Mouse (Mus musculus) embryonic facial prominence, embryonic 14.5 days (tissue): Measurements from ENCODE around the gene Ak2. TPM values are rescaled to one million over a fixed set of nuclear protein-coding genes. Genes with fewer than 3 reads are reported as not detected.

Source experiments
- ATAC-seq: fragments of 200-750 bp; cut with Nextera tagmentation; 2 replicates; pipeline ENCODE4 v1.8.0; 2017; ENCODE audit warnings: low read depth, moderate number of reproducible peaks, moderate TSS enrichment
- DNase-seq: peaks from one replicate; pipeline ENCODE4 v3.0.0-alpha.2; 2015; ENCODE audit warnings: low spot score
- H3K27ac ChIP-seq: fragments of 300-500 bp; sonication (generic); replicated peaks from 2 replicates; pipeline ENCODE4 v1.5.1; 2014; ENCODE audit warnings: low read depth, mild to moderate bottlenecking, low read length, moderate library complexity
- H3K27me3 ChIP-seq: fragments of 300-500 bp; sonication (generic); replicated peaks from 2 replicates; pipeline ENCODE4 v1.6.1; 2014; ENCODE audit warnings: low read length; ENCODE audit not compliant: control insufficient read depth, insufficient read depth
- H3K36me3 ChIP-seq: fragments of 300-500 bp; sonication (generic); 2 replicates; pipeline ENCODE4 v1.6.1; 2014; ENCODE audit warnings: low read length, mixed read lengths; ENCODE audit not compliant: control insufficient read depth, insufficient read depth
- H3K4me1 ChIP-seq: fragments of 300-500 bp; sonication (generic); 2 replicates; pipeline ENCODE4 v1.6.1; 2014; ENCODE audit warnings: antibody characterized with exemption, low read length; ENCODE audit not compliant: control insufficient read depth, insufficient read depth
- H3K4me2 ChIP-seq: fragments of 300-500 bp; sonication (generic); 2 replicates; pipeline ENCODE4 v1.6.1; 2014; ENCODE audit warnings: low read depth, mild to moderate bottlenecking, low read length, moderate library complexity, mixed read lengths
- H3K4me3 ChIP-seq: fragments of 300-500 bp; sonication (generic); 2 replicates; pipeline ENCODE4 v1.5.1; 2014; ENCODE audit warnings: low read depth, mild to moderate bottlenecking, low read length
- H3K9ac ChIP-seq: fragments of 300-500 bp; sonication (generic); 2 replicates; pipeline ENCODE4 v1.6.1; 2014; ENCODE audit warnings: low read depth, mild to moderate bottlenecking, low read length, moderate library complexity, mixed read lengths
- H3K9me3 ChIP-seq: fragments of 300-500 bp; sonication (generic); 2 replicates; pipeline ENCODE4 v1.6.1; 2016; ENCODE audit warnings: low read length; ENCODE audit not compliant: control insufficient read depth
- WGBS: fragments of 180-500 bp; shearing (Covaris S2); extraction: QIAGEN DNeasy Blood & Tissue Kit; methylation state at CpG from one replicate; pipeline ENCODE4 v1.1.7; 2014; 5-methylcytosine and 5-hydroxymethylcytosine counted together
- polyA plus RNA-seq: library from polyadenylated mRNA; unstranded; fragments of >200 nt; fragmentation: Nextera tagmentation; extraction: Ambion mirVana; gene quantifications from 2 replicates; pipeline ENCODE4 v1.2.1, GENCODE M21; 2014

The Ak2 gene
- 135 and 142 TPM in 2 replicates for polyA plus RNA-seq

DNA sequence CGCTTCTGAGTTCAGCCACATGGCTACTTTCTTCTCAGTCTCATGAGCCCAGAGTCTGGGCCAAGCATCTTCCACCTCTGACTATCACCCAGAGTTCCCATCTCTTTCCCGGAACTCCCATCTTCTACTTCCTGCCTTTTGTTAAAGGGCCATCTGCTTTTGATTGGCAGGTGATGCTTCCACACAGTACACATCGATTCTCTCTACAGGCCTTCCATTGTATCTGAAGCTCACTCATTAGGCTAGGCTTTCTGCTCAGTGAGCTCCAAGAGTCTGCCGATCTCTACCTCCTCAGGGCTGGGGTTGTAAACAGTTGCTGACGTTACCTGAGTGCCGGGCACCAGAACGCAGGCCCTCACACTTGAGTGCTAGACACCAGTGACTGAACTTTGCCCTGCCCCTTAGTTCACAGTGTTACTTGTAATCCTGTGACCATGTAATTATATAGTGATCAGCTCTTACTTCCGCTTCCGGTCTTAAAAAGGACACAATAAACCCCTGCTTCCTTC, at the start of gene Ak2:
Gene Ak2, plus strand, starts transcription at position 459 of the 509 bp plus-strand sequence.
- Histone ChIP-seq H3K4me1 (peaks cover 8% of the 10 kb centered on the region), H3K9me3 (no peaks in the 10 kb centered on the region), H3K36me3 (0 out of 2 replicates have a peak, but pooled peaks cover 3% of the 10 kb centered on the region), H3K9ac (no peak within 1 kb of the TSS), H3K4me2 (peak within 1 kb of the TSS; percentile 31), H3K27me3 (no peaks in the 10 kb centered on the region), H3K4me3 (0 out of 2 replicates have a peak within 1 kb of the TSS, but pooled peaks have one; percentile 92), H3K27ac (no peak within 1 kb of the TSS)
- 88% methylated on average over 9 of the region's 9 CpGs for WGBS
- ATAC-seq (no peak), DNase-seq (no peak)

DNA sequence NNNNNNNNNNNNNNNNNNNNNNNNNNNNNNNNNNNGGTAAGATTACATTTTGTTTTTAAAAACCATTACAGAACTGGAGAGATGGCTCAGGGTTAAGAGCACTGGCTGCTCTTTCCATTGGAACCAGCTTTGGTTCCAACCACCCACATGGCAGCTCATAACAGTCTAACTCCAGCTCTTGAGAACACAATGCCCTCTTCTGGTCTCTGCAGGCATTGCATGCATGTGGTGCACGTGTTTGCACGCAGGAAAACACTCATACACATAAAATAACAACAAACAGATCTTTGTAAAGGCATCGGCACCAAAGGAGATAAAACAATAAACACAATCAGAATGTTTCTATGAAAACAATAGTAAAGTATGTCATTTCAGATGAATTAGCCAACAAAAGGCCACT, 49.4 kb upstream of the Ak2 start:
- H3K4me3 ChIP-seq, result no peak overlapping the region
- no peaks in the 10 kb centered on the region for H3K9me3 ChIP-seq
- H3K27ac ChIP-seq, result no peak overlapping the region
- no peak for ATAC-seq
- WGBS, result 63% methylated on average over 3 of the region's 3 CpGs
- no peak overlapping the region for H3K9ac ChIP-seq
- H3K27me3 ChIP-seq, result no peaks in the 10 kb centered on the region
- H3K4me1 ChIP-seq, result no peaks in the 10 kb centered on the region
- DNase-seq, result no peak
- H3K4me2 ChIP-seq, result no peak overlapping the region
- H3K36me3 ChIP-seq, result no peaks in the 10 kb centered on the region; the same call in 1 of the 2 replicates

DNA sequence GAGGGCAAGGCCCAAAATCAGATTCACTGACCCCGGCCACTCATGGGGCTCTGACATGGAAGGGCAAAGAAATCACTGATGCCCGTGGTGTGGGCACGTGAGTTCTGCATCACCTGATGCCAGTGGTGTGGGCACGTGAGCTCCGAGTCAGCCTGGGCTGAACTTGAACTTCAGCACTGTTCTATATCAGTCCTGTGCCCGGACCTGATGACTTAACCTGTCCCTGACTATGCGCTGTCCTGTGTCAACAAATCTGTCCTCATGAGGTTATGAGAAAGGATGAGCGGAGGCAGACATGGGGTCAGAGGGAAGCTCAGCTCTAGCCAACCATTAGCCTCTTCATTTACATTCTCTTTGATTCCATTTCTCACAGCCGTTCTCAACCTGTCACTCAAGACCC, 45.0 kb upstream of the Ak2 start:
- Histone ChIP-seq H3K4me3 (no peak overlapping the region), H3K36me3 (no peaks in the 10 kb centered on the region; the same call in 1 of the 2 replicates), H3K27ac (no peak overlapping the region), H3K4me2 (no peak overlapping the region), H3K4me1 (no peaks in the 10 kb centered on the region), H3K27me3 (no peaks in the 10 kb centered on the region), H3K9ac (no peak overlapping the region), H3K9me3 (no peaks in the 10 kb centered on the region)
- ATAC-seq, result no peak
- WGBS, result 74% methylated on average over 9 of the region's 9 CpGs
- DNase-seq, result no peak

DNA sequence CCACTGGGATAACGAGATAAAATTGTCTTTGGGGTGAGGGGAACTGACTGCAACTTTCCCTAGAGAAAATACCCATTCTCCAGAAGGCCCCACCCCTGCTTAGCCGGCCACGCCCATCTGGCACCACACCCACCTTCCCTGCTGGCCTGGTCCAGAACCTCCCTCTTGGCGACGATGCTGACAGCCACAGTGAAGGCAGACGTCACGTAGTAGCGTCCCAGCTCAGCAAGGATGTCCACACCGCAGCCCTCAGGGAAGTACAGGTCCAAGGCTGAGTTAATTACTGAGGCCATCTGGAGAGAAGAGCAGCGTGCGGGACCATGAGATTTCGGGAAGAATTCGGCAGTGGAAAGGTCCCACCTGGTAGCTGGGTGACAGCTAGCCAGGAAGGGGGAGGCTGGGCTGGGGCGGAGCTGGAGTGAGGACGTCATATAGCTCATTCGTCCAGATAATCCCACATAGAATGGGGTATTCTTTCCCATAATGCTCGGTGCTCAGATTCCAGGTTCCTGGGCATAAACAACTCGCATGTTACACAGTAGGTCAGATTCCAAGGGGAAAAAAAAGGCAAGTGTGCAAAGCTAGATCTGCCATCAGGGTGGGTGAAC, 44.3 kb upstream of the Ak2 start:
- H3K27ac ChIP-seq, result no peak overlapping the region
- H3K36me3 ChIP-seq, result no peaks in the 10 kb centered on the region; the same call in 1 of the 2 replicates
- no peaks in the 10 kb centered on the region for H3K4me1 ChIP-seq
- no peak overlapping the region for H3K9ac ChIP-seq
- peak overlapping the region; percentile 3; the same call in 1 of the 2 replicates for H3K4me2 ChIP-seq
- no peaks in the 10 kb centered on the region for H3K27me3 ChIP-seq
- 18% methylated on average over 17 of the region's 18 CpGs for WGBS
- DNase-seq, result no peak
- H3K4me3 ChIP-seq, result no peak overlapping the region
- H3K9me3 ChIP-seq, result no peaks in the 10 kb centered on the region
- 0 out of 2 replicates have a peak, but pooled peaks have one; percentile 27 for ATAC-seq

DNA sequence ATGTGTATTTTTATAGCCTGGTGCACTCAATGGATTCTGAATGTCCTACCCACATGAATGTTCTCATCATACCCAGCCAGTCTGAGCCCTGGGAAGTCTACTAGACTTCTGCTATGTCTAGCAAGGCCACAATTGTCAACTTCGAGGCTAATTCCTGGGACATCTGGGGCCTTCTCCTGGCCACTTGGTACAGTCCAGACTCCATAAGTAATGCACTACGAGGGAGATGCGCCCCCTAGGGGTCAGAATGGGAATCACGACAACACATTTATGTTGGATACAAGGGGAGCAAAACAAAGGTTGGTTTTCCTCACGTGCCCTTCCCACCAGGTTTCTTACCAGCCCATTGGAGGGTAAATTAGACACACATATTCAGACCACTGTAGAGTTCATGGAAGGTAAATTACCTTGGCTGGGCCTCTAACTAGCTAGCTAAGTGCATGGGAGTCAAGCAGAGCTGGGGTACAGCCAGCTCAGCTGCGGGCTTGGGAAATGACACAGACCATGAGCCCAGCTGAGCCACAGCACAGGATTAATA, 43.6 kb upstream of the Ak2 start:
- ATAC-seq (no peak), DNase-seq (peak; percentile 53)
- no peaks in the 10 kb centered on the region; the same call in 1 of the 2 replicates for H3K36me3 ChIP-seq
- no peak overlapping the region for H3K4me2 ChIP-seq
- no peak overlapping the region for H3K4me3 ChIP-seq
- no peak overlapping the region for H3K27ac ChIP-seq
- H3K4me1 ChIP-seq, result no peaks in the 10 kb centered on the region
- H3K9ac ChIP-seq, result no peak overlapping the region
- 31% methylated on average over 6 of the region's 6 CpGs for WGBS
- H3K27me3 ChIP-seq, result no peaks in the 10 kb centered on the region
- no peaks in the 10 kb centered on the region for H3K9me3 ChIP-seq

DNA sequence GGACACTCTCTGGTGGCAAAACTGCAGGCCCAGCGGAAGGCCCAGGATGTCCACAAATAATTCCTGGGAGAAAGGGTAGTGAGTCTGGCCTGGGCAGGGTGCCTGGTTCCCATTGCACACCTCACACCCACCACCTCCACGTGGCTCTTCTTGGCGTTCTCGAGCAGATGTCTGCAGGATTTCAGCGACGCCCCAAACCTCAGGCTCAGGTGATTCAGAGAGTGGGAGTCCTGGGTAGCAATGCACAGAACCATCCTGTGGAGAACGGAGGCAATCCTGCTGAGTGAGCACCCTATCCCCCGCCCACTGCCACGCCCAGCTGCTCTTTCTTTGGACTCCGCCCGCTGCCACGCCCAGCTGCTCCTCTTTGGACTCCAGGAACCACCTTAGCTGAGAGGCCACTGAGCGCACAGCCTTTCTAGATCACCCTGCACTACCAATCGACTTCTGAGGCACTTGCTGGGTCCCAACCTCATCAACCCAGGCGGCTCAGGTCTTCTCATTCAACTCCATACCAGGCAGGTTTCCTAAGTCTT, 42.2 kb upstream of the Ak2 start:
- DNase-seq (no peak), ATAC-seq (peak; percentile 19; the same call in 1 of the 2 replicates)
- Histone ChIP-seq H3K4me3 (no peak overlapping the region), H3K9me3 (no peaks in the 10 kb centered on the region), H3K9ac (no peak overlapping the region), H3K4me2 (no peak overlapping the region), H3K36me3 (no peaks in the 10 kb centered on the region; the same call in 1 of the 2 replicates), H3K27ac (no peak overlapping the region), H3K4me1 (no peaks in the 10 kb centered on the region), H3K27me3 (no peaks in the 10 kb centered on the region)
- 39% methylated on average over 13 of the region's 15 CpGs for WGBS

DNA sequence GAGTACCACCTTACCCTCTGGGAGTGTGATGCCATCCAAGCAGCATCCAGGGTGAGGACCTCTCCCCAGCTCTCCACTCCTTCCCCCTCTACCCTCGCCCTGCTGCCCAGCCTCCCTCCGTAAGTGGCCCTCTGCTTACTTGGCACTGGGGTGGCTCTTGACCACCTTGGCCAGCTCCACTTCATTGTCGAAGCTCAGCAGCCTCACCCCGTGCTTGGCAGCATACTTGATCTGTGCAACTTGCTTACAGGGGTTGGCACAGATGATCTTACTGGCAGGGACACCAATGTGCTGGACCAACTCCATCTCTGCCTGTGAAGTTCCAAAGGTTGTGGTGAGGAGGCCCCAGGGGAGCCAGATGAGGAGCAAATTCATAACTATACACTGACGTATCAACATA, 41.3 kb upstream of the Ak2 start:
- no peaks in the 10 kb centered on the region for H3K4me1 ChIP-seq
- no peak overlapping the region for H3K27ac ChIP-seq
- no peaks in the 10 kb centered on the region for H3K9me3 ChIP-seq
- H3K4me3 ChIP-seq, result no peak overlapping the region
- ATAC-seq, result no peak
- H3K36me3 ChIP-seq, result peaks cover 4% of the 10 kb centered on the region; the same call in 1 of the 2 replicates
- WGBS, result 70% methylated on average over 5 of the region's 5 CpGs
- DNase-seq, result no peak
- H3K9ac ChIP-seq, result no peak overlapping the region
- H3K4me2 ChIP-seq, result no peak overlapping the region
- no peaks in the 10 kb centered on the region for H3K27me3 ChIP-seq

DNA sequence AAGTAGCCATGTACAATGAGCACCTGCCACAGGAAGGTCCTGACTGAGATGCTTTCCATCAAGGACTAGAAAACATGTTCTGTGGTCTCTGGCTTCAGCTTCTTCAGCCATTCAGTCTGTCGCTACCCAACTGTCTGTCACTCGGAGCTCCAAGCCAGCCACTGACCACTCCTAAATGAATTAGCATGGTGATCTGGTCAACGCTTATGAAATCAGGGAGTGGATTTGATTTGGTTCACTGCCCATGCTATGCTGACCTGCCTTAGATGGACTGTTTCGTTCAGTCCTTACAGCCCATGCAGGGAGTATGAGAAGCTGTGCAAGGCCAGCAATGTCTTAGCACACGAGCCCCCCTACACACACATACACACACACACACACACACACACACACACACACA, 37.9 kb upstream of the Ak2 start:
- Histone ChIP-seq H3K9ac (no peak overlapping the region), H3K36me3 (0 out of 2 replicates have a peak, but pooled peaks cover 4% of the 10 kb centered on the region), H3K9me3 (no peaks in the 10 kb centered on the region), H3K4me1 (peaks cover 5% of the 10 kb centered on the region), H3K27ac (no peak overlapping the region), H3K4me3 (no peak overlapping the region), H3K27me3 (no peaks in the 10 kb centered on the region), H3K4me2 (no peak overlapping the region)
- ATAC-seq (no peak), DNase-seq (no peak)
- 88% methylated on average over 5 of the region's 5 CpGs for WGBS
